Mouse (Mus musculus) ES-CJ7 (cell line): ENCODE measurements at regions not wholly inside any gene's neighbourhood (a gene's known extent, or its start where the extent isn't known, plus 50 kb on each side); places are given as distances from the start of the nearest gene placed in this dataset.
A peak's percentile ranks its signal among the peaks of the same experiment; 100 is the strongest.
"Not testable (repeated sequence)": the region's sequence is repeated elsewhere in the genome, so short reads cannot be mapped to it uniquely, and the experiment has no call there.

Experiments used
- DNase-seq: peaks from one replicate; pipeline ENCODE4 v3.0.0; 2011; ENCODE audit warnings: low read depth, low spot score

GRCm38 (mm10) chr12:22156467-22157037, 739.1 kb upstream of the Ywhaq start:
- peak; percentile 69 for DNase-seq

GRCm38 (mm10) chr12:22155341-22155740, 737.9 kb upstream of the Ywhaq start:
- not testable (repeated sequence) for DNase-seq
